In the genomic region with DNA sequence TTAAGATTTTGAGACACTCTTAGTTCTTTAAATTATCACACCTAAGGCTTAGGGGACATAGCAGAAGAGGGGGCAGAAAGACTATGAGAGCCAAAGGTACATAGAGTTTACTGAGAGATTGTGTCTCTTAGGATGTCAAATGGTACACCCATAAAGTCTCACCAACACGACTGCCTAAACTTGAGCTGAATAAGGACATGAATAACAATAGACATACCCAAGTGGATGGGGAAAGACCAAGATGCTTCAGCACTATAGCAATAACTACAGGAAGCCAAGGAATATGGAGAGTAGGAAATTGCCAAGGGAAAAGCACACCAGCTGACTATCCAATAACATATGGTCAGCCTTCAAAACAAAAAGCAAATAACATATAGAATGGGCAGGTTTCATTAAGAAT, we compare ENCODE assay signal across 25 mouse cellular contexts. TPM values are rescaled to one million over a fixed set of nuclear protein-coding genes. Genes with fewer than 3 reads are reported as not detected.
DNase-seq lines count a peak whose midpoint lies in the region; TF ChIP-seq lines count a peak whose summit lies in the region.
"Had no signal": no experiment of that assay in that cellular context is flagged by ENCODE, and none has a peak within 500 bp of the region (broad histone marks: within the 10 kb centered on the region; RNA-seq: fewer than 3 reads in every experiment).

No protein-coding gene starts in this region.

- TF ChIP-seq EP300 in CH12.LX (IDR thresholded peaks at IDR 0.05; ENCODE audit: low read length) = no peak

- in situ Hi-C loops in CH12.LX (cut with MboI; ENCODE audit: low pct_ligation_motif_present, low pct_unique_long_range_greater_than_20kb, low sequenced_read_pairs) = no loop called here

- TF ChIP-seq CTCF in CH12.LX (conservative IDR thresholded peaks at IDR 0.05 in 1 of 2, IDR thresholded peaks at IDR 0.05 in 1 of 2; ENCODE audit: low read depth in 2 of 2, low read length in 2 of 2) = no peak

- TF ChIP-seq POLR2A in CH12.LX (IDR thresholded peaks at IDR 0.05; ENCODE audit: low read depth, low read length) = no peak

- peak overlapping the region; percentile 76 for H3K27ac ChIP-seq in CH12.LX (ENCODE audit: insufficient read depth, low read depth)
- H3K27ac ChIP-seq: embryonic facial prominence, embryonic 10.5 days; embryonic facial prominence, embryonic 12.5 days; forebrain, embryonic 13.5 days; forebrain, embryonic 15.5 days had no signal

- peaks cover 6 to 13% of the 10 kb centered on the region in 2 experiments for H3K36me3 ChIP-seq in CH12.LX (replicated peaks in 1 of 2; ENCODE audit: control insufficient read depth in 1 of 2, insufficient read depth in 1 of 2, low read length in 1 of 2)
- H3K36me3 ChIP-seq: embryonic facial prominence, embryonic 10.5 days; embryonic facial prominence, embryonic 12.5 days; forebrain, embryonic 15.5 days had no signal

- dilution Hi-C loops in CH12.LX (cut with MboI; ENCODE audit: extremely low pct_ligation_motif_present, extremely low pct_unique_long_range_greater_than_20kb, low sequenced_read_pairs) = no loop called here

- peak; percentile 38 for DNase-seq in CD4-positive helper T cell, adult 2 months (ENCODE audit: low read depth, low spot score)
- no peak for DNase-seq in CH12.LX (ENCODE audit: extremely low read depth)
- peak; percentile 35 for DNase-seq in naive thymus-derived CD4-positive, alpha-beta T cell, adult 2 months (ENCODE audit: low read depth)
- DNase-seq in cerebellum, adult 9-10 months = no peak
- no peak for DNase-seq in frontal cortex, adult 2 months (ENCODE audit: extremely low spot score in 1 of 2, low spot score in 1 of 2)
- DNase-seq: adrenal gland, adult 2 months; adrenal gland, postnatal 10 days; adrenal gland, postnatal 25 days; cerebellum, adult 11 months; cerebellum, adult 18-20 months; cerebellum, adult 8-10 months; cerebellum, postnatal 10 days; cerebellum, postnatal 25 days; forebrain, postnatal 0 days had no signal

- H3K4me3 ChIP-seq in CH12.LX (replicated peaks in 1 of 3; ENCODE audit: low read depth in 2 of 3, low read length in 2 of 3, poor library complexity in 1 of 3) = peak overlapping the region; percentile 42 to 85 (median 64)
- H3K4me3 ChIP-seq: embryonic facial prominence, embryonic 10.5 days; embryonic facial prominence, embryonic 12.5 days; forebrain, embryonic 13.5 days; forebrain, embryonic 15.5 days had no signal

- no peak for TF ChIP-seq RAD21 in CH12.LX (IDR thresholded peaks at IDR 0.05; ENCODE audit: low read depth, low read length)

- H3K9ac ChIP-seq in CH12.LX (ENCODE audit: insufficient read depth, low read depth) = peak overlapping the region; percentile 100
- H3K9ac ChIP-seq: embryonic facial prominence, embryonic 12.5 days; forebrain, embryonic 13.5 days; forebrain, embryonic 15.5 days; forebrain, postnatal 0 days had no signal

- peak overlapping the region; percentile 80 for H3K4me2 ChIP-seq in CH12.LX (ENCODE audit: insufficient read depth, low read depth, poor library complexity, severe bottlenecking)
- H3K4me2 ChIP-seq: embryonic facial prominence, embryonic 12.5 days; forebrain, embryonic 13.5 days; forebrain, embryonic 15.5 days had no signal

- H3K9me3 ChIP-seq in CH12.LX (replicated peaks; ENCODE audit: low read length) = no peaks in the 10 kb centered on the region
- H3K9me3 ChIP-seq: embryonic facial prominence, embryonic 10.5 days; embryonic facial prominence, embryonic 12.5 days; forebrain, embryonic 13.5 days; forebrain, embryonic 15.5 days had no signal

- H3K27me3 ChIP-seq in CH12.LX (replicated peaks) = no peaks in the 10 kb centered on the region
- H3K27me3 ChIP-seq: embryonic facial prominence, embryonic 12.5 days; forebrain, embryonic 13.5 days; forebrain, embryonic 15.5 days had no signal

- peaks cover 29 to 83% of the 10 kb centered on the region in 2 experiments for H3K4me1 ChIP-seq in CH12.LX (ENCODE audit: control insufficient read depth in 1 of 2, insufficient read depth in 2 of 2)
- H3K4me1 ChIP-seq: embryonic facial prominence, embryonic 10.5 days; embryonic facial prominence, embryonic 12.5 days; forebrain, embryonic 15.5 days had no signal

- peaks cover 38% of the 10 kb centered on the region for H3K79me2 ChIP-seq in CH12.LX (replicated peaks; ENCODE audit: control insufficient read depth, extremely low read depth, insufficient read depth, poor library complexity, severe bottlenecking)

TF ChIP-seq in CH12.LX, 34 proteins besides CTCF, POLR2A, EP300 and RAD21:
- TF ChIP-seq RCOR1 (conservative IDR thresholded peaks at IDR 0.05; ENCODE audit: low read depth, low read length) = no peak
- no peak for TF ChIP-seq ETS1 (conservative IDR thresholded peaks at IDR 0.05; ENCODE audit: low read depth, low read length)
- TF ChIP-seq POLR2AphosphoS2 (IDR thresholded peaks at IDR 0.05; ENCODE audit: low read depth, low read length) = no peak
- no peak for TF ChIP-seq USF2 (conservative IDR thresholded peaks at IDR 0.05; ENCODE audit: low read depth, low read length)
- TF ChIP-seq UBTF (IDR thresholded peaks at IDR 0.05; ENCODE audit: low read depth, low read length) = no peak
- no peak for TF ChIP-seq USF1 (IDR thresholded peaks at IDR 0.05; ENCODE audit: low read depth, low read length)
- no peak for TF ChIP-seq ZNF384 (IDR thresholded peaks at IDR 0.05; ENCODE audit: low read depth, low read length)
- no peak for TF ChIP-seq TCF12 (IDR thresholded peaks at IDR 0.05; ENCODE audit: low read depth, low read length)
- no peak for TF ChIP-seq NRF1 (IDR thresholded peaks at IDR 0.05; ENCODE audit: low read depth, low read length)
- no peak for TF ChIP-seq ELF1 (IDR thresholded peaks at IDR 0.05; ENCODE audit: low read depth, low read length)

RNA-seq across cellular contexts. Expression of gene Ctla4, which starts 22.9 kb away (rescaled TPM):
- total RNA-seq in CH12.LX (2012; rRNA removed) = 27.4 and 54.7 TPM in 2 replicates
- 49.8 and 53.7 TPM in 2 replicates for total RNA-seq in CH12.LX (2014; rRNA removed)
- 11.6 and 13.1 TPM in 2 replicates for polyA plus RNA-seq in CH12.LX (2012; ENCODE audit: insufficient read length, low read depth)
- not detected in 2 replicates for polyA plus RNA-seq in frontal cortex, adult 2 months (2012; rRNA removed)
- total RNA-seq: adrenal gland, adult 2 months; adrenal gland, postnatal 4 days; ES-E14; MEL had no signal
- polyA plus RNA-seq: brain, embryonic 14.5 days; C2C12; embryonic facial prominence, embryonic 10.5 days; embryonic facial prominence, embryonic 12.5 days; embryonic facial prominence, embryonic 14.5 days; forebrain, embryonic 11.5 days; forebrain, embryonic 13.5 days; forebrain, embryonic 15.5 days; forebrain, postnatal 0 days had no signal

Comparison
In these comparisons a context has a peak if more than half of its experiments do, and no peak if none do; other contexts are left out.
1. DNase-seq: peak in CD4-positive helper T cell, adult 2 months (single experiment) and naive thymus-derived CD4-positive, alpha-beta T cell, adult 2 months (single experiment); none in CH12.LX (single experiment), cerebellum, adult 9-10 months (single experiment) and frontal cortex, adult 2 months (0 of 2).
2. RNA of gene Ctla4, which starts 22.9 kb away (polyA plus RNA-seq): 11.6 to 13.1 TPM in CH12.LX; not detected in frontal cortex, adult 2 months; every median in the first group is over 10 times any median in the second.